Mouse (Mus musculus): ENCODE measurements around the gene Mymx. TPM values are rescaled to one million over a fixed set of nuclear protein-coding genes. Genes with fewer than 3 reads are reported as not detected.

Gene Mymx
- polyA plus RNA-seq, 1 experiment from 2014 or later, result not detected

GRCm38 (mm10) chr17:45563655-45564530 is 38.0 kb downstream of the Mymx start, which contains the start of gene Slc35b2:
Gene Slc35b2, plus strand, starts transcription at chr17:45563874.
- Histone ChIP-seq H3K36me3 (peaks cover 44% of the 10 kb centered on the region), H3K27ac (peak within 1 kb of the TSS; percentile 81), H3K4me2 (peak within 1 kb of the TSS; percentile 97), H3K4me1 (peaks cover 44% of the 10 kb centered on the region), H3K9ac (peak within 1 kb of the TSS; percentile 97), H3K4me3 (peak within 1 kb of the TSS; percentile 86), H3K27me3 (replicated peaks) (peaks cover 2% of the 10 kb centered on the region; the same call in 1 of the 2 replicates), H3K9me3 (replicated peaks) (no peaks in the 10 kb centered on the region)
- WGBS (ENCODE audit: insufficient replicate concordance), result under 1% methylated on average over 58 of the region's 61 CpGs
- ATAC-seq, result peak; percentile 79

GRCm38 (mm10) chr17:45563216-45563615 is 38.7 kb downstream of the Mymx start:
- no peak for ATAC-seq
- 65% methylated on average over 12 of the region's 12 CpGs for WGBS (ENCODE audit: insufficient replicate concordance)
- Histone ChIP-seq H3K27me3 (replicated peaks) (peaks cover 9% of the 10 kb centered on the region), H3K4me1 (peaks cover 39% of the 10 kb centered on the region), H3K4me3 (no peak overlapping the region), H3K9me3 (replicated peaks) (no peaks in the 10 kb centered on the region), H3K27ac (no peak overlapping the region), H3K9ac (no peak overlapping the region), H3K4me2 (peak overlapping the region; percentile 97), H3K36me3 (peaks cover 38% of the 10 kb centered on the region)

- no peak overlapping the region for H3K4me2 ChIP-seq
- peaks cover 33% of the 10 kb centered on the region for H3K4me1 ChIP-seq
- H3K9ac ChIP-seq, result no peak overlapping the region
- no peak for ATAC-seq
- WGBS (ENCODE audit: insufficient replicate concordance), result 79% methylated on average over 15 of the region's 15 CpGs
- H3K27ac ChIP-seq, result no peak overlapping the region
- no peak overlapping the region for H3K4me3 ChIP-seq
- no peaks in the 10 kb centered on the region for H3K9me3 ChIP-seq (replicated peaks)
- H3K27me3 ChIP-seq (replicated peaks), result peaks cover 34% of the 10 kb centered on the region
- H3K36me3 ChIP-seq, result peaks cover 5% of the 10 kb centered on the region; the same call in 1 of the 2 replicates
These were observed 42.0 kb downstream of the Mymx start for GRCm38 (mm10) chr17:45559732-45560525.

- H3K9me3 ChIP-seq (replicated peaks), result no peaks in the 10 kb centered on the region
- WGBS (ENCODE audit: insufficient replicate concordance), result 57% methylated on average over 16 of the region's 16 CpGs
- peaks cover 47% of the 10 kb centered on the region for H3K27me3 ChIP-seq (replicated peaks)
- H3K4me1 ChIP-seq, result peaks cover 27% of the 10 kb centered on the region
- peaks cover 5% of the 10 kb centered on the region; the same call in 1 of the 2 replicates for H3K36me3 ChIP-seq
- no peak for ATAC-seq
- H3K9ac ChIP-seq, result no peak overlapping the region
- no peak overlapping the region for H3K27ac ChIP-seq
- H3K4me2 ChIP-seq, result peak overlapping the region; percentile 84; the same call in 1 of the 2 replicates
- no peak overlapping the region for H3K4me3 ChIP-seq
These were observed 43.7 kb downstream of the Mymx start for GRCm38 (mm10) chr17:45557998-45558862.

GRCm38 (mm10) chr17:45557246-45557824 is 44.6 kb downstream of the Mymx start:
- no peaks in the 10 kb centered on the region for H3K9me3 ChIP-seq (replicated peaks)
- WGBS (ENCODE audit: insufficient replicate concordance), result 37% methylated on average over 6 of the region's 7 CpGs
- no peak overlapping the region for H3K9ac ChIP-seq
- peak overlapping the region; percentile 84 for H3K4me2 ChIP-seq
- ATAC-seq, result no peak
- 0 out of 2 replicates have a peak overlapping the region, but pooled peaks have one; percentile 58 for H3K4me3 ChIP-seq
- H3K27ac ChIP-seq, result no peak overlapping the region
- peaks cover 27% of the 10 kb centered on the region for H3K4me1 ChIP-seq
- H3K36me3 ChIP-seq, result peaks cover 5% of the 10 kb centered on the region; the same call in 1 of the 2 replicates
- peaks cover 48% of the 10 kb centered on the region for H3K27me3 ChIP-seq (replicated peaks)

- Histone ChIP-seq H3K4me3 (peak overlapping the region; percentile 58), H3K27me3 (replicated peaks) (peaks cover 53% of the 10 kb centered on the region), H3K4me2 (peak overlapping the region; percentile 84), H3K9ac (peak overlapping the region; percentile 54; the same call in 1 of the 2 replicates), H3K9me3 (replicated peaks) (no peaks in the 10 kb centered on the region), H3K27ac (no peak overlapping the region), H3K36me3 (peaks cover 5% of the 10 kb centered on the region; the same call in 1 of the 2 replicates), H3K4me1 (peaks cover 31% of the 10 kb centered on the region)
- ATAC-seq, result no peak
- WGBS (ENCODE audit: insufficient replicate concordance), result 38% methylated on average over 3 of the region's 3 CpGs
These were observed 45.2 kb downstream of the Mymx start for GRCm38 (mm10) chr17:45556514-45557245.

- Histone ChIP-seq H3K4me1 (peaks cover 31% of the 10 kb centered on the region), H3K27me3 (replicated peaks) (peaks cover 59% of the 10 kb centered on the region), H3K9ac (peak overlapping the region; percentile 54), H3K4me2 (peak overlapping the region; percentile 84), H3K9me3 (replicated peaks) (no peaks in the 10 kb centered on the region), H3K4me3 (peak overlapping the region; percentile 58), H3K36me3 (peaks cover 5% of the 10 kb centered on the region; the same call in 1 of the 2 replicates), H3K27ac (no peak overlapping the region)
- no peak for ATAC-seq
- 2% methylated on average over 14 of the region's 14 CpGs for WGBS (ENCODE audit: insufficient replicate concordance)
These were observed 45.8 kb downstream of the Mymx start for GRCm38 (mm10) chr17:45556107-45556489.

GRCm38 (mm10) chr17:45555452-45556106 is 46.3 kb downstream of the Mymx start, which contains the start of gene Nfkbie:
Gene Nfkbie, plus strand, starts transcription at chr17:45555703.
- Histone ChIP-seq H3K9ac (peak within 1 kb of the TSS; percentile 54), H3K4me2 (peak within 1 kb of the TSS; percentile 84), H3K4me1 (peaks cover 31% of the 10 kb centered on the region), H3K27ac (no peak within 1 kb of the TSS), H3K36me3 (peaks cover 5% of the 10 kb centered on the region; the same call in 1 of the 2 replicates), H3K4me3 (peak within 1 kb of the TSS; percentile 58), H3K27me3 (replicated peaks) (peaks cover 64% of the 10 kb centered on the region), H3K9me3 (replicated peaks) (no peaks in the 10 kb centered on the region)
- under 1% methylated on average over 45 of the region's 45 CpGs for WGBS (ENCODE audit: insufficient replicate concordance)
- peak; percentile 77 for ATAC-seq

GRCm38 (mm10) chr17:45554420-45554819 is 47.5 kb downstream of the Mymx start:
- Histone ChIP-seq H3K9ac (no peak overlapping the region), H3K27me3 (replicated peaks) (peaks cover 75% of the 10 kb centered on the region), H3K4me3 (no peak overlapping the region), H3K4me1 (peaks cover 35% of the 10 kb centered on the region), H3K36me3 (no peaks in the 10 kb centered on the region), H3K9me3 (replicated peaks) (no peaks in the 10 kb centered on the region), H3K27ac (no peak overlapping the region), H3K4me2 (no peak overlapping the region)
- WGBS (ENCODE audit: insufficient replicate concordance), result 26% methylated on average over 1 of the region's 1 CpGs
- no peak for ATAC-seq

- Histone ChIP-seq H3K36me3 (no peaks in the 10 kb centered on the region), H3K4me2 (no peak overlapping the region), H3K4me3 (no peak overlapping the region), H3K4me1 (peaks cover 47% of the 10 kb centered on the region), H3K9ac (no peak overlapping the region), H3K27me3 (replicated peaks) (peaks cover 79% of the 10 kb centered on the region), H3K27ac (no peak overlapping the region), H3K9me3 (replicated peaks) (no peaks in the 10 kb centered on the region)
- ATAC-seq, result no peak
- WGBS (ENCODE audit: insufficient replicate concordance), result 66% methylated on average over 3 of the region's 3 CpGs
These were observed 48.8 kb downstream of the Mymx start for GRCm38 (mm10) chr17:45553065-45553464.

Data from liver, embryonic 12.5 days (tissue).